Mouse (Mus musculus) E14TG2a.4 (cell line): ENCODE data around the gene Trim40.

ENCODE experiments used
- CTCF ChIP-seq: conservative IDR thresholded peaks from 2 replicates; pipeline ENCODE4 v1.5.1; 2014; ENCODE audit warnings: low read length
- NANOG ChIP-seq: IDR thresholded peaks from 2 replicates; pipeline ENCODE4 v1.6.1; 2014; ENCODE audit warnings: borderline replicate concordance, low read length, mixed read lengths

GRCm38 (mm10) chr17:36893387-36893786, 3.5 kb upstream of the Trim40 start:
- TF ChIP-seq CTCF = no peak
- TF ChIP-seq NANOG = no peak
